Comparison of ENCODE assay signal across 8 mouse cellular contexts in the genomic region with DNA sequence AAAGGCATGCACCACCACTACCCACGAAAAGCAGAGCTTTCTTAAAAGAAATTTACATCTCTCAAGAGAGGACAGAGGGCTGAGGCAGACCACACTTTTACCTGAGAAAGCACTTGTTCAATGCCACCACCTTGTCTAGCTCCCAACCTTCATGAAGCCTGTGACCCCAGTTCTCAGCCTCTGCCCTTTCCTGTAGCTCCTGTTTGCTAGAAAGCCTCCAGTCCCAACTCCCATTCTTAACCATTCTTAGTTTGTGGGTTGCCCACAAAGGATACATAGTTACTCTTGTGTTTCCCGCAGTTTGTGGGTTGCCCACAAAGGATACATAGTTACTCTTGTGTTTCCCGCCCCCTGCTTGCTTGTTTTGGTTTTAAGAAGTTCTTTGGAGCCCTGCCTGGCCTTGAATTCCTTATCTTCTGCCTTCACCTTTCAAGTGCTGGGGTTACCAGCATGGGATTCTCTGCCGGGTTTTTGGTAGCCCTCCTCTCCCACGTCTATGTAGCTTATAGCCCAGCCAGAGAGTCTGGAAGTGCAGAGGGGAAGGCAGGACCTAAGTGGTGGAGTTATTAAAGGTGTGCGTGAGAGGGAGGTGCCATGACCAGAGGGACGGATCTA. TPM values are rescaled to one million over a fixed set of nuclear protein-coding genes. Genes with fewer than 3 reads are reported as not detected.
DNase-seq lines count a peak whose midpoint lies in the region; ATAC-seq and TF ChIP-seq lines count a peak whose summit lies in the region.

No protein-coding gene starts in this region.

- no peak for TF ChIP-seq EP300 in stomach, postnatal 0 days (optimal IDR thresholded peaks at IDR 0.05)

- no peak overlapping the region for H3K4me3 ChIP-seq in neural tube, embryonic 12.5 days
- no peak overlapping the region for H3K4me3 ChIP-seq in neural tube, embryonic 15.5 days (replicated peaks)
- H3K4me3 ChIP-seq in limb, embryonic 13.5 days, result peak overlapping the region; percentile 69
- no peak overlapping the region for H3K4me3 ChIP-seq in stomach, postnatal 0 days (ENCODE audit: low read depth, low read length)
- H3K4me3 ChIP-seq in left cerebral cortex, adult 2 months, result no peak overlapping the region

- intact Hi-C loops in left cerebral cortex, adult 2 months (cut with DNase I), result no loop called here

- H3K27ac ChIP-seq in neural tube, embryonic 12.5 days, result no peak overlapping the region
- no peak overlapping the region for H3K27ac ChIP-seq in neural tube, embryonic 15.5 days (replicated peaks)
- H3K27ac ChIP-seq in limb, embryonic 13.5 days, result no peak overlapping the region
- peak overlapping the region; percentile 82 for H3K27ac ChIP-seq in stomach, postnatal 0 days (replicated peaks)
- H3K27ac ChIP-seq in left cerebral cortex, adult 2 months, result no peak overlapping the region

- no peaks in the 10 kb centered on the region for H3K36me3 ChIP-seq in neural tube, embryonic 12.5 days
- no peaks in the 10 kb centered on the region for H3K36me3 ChIP-seq in neural tube, embryonic 15.5 days
- H3K36me3 ChIP-seq in limb, embryonic 13.5 days, result no peaks in the 10 kb centered on the region
- 0 out of 2 replicates have a peak, but pooled peaks cover 2% of the 10 kb centered on the region for H3K36me3 ChIP-seq in stomach, postnatal 0 days (ENCODE audit: control insufficient read depth, insufficient read depth, low read length)

- ATAC-seq in neural tube, embryonic 12.5 days (ENCODE audit: low FRiP score, low read depth), result no peak
- no peak for ATAC-seq in neural tube, embryonic 15.5 days (ENCODE audit: low FRiP score)
- no peak for ATAC-seq in limb, embryonic 13.5 days (ENCODE audit: low FRiP score, low read depth)
- no peak for ATAC-seq in stomach, postnatal 0 days (ENCODE audit: low FRiP score, low TSS enrichment)

- no peaks in the 10 kb centered on the region for H3K9me3 ChIP-seq in neural tube, embryonic 12.5 days
- no peaks in the 10 kb centered on the region for H3K9me3 ChIP-seq in neural tube, embryonic 15.5 days (replicated peaks)
- no peaks in the 10 kb centered on the region for H3K9me3 ChIP-seq in limb, embryonic 13.5 days
- no peaks in the 10 kb centered on the region for H3K9me3 ChIP-seq in stomach, postnatal 0 days (ENCODE audit: control insufficient read depth, low read length)

- peak; percentile 41 for DNase-seq in adrenal gland, adult 2 months
- DNase-seq in adrenal gland, postnatal 4 days (ENCODE audit: low spot score in 2 of 2), result no peak
- DNase-seq in stomach, postnatal 0 days (ENCODE audit: low spot score), result no peak
- no peak for DNase-seq in left cerebral cortex, adult 2 months (ENCODE audit: extremely low spot score in 1 of 2, low spot score in 2 of 2)
- DNase-seq in cerebellum, adult 9-11 months, result no peak

- no peak for TF ChIP-seq CTCF in stomach, postnatal 0 days (IDR thresholded peaks at IDR 0.05; ENCODE audit: low read depth)
- no peak for TF ChIP-seq CTCF in left cerebral cortex, adult 2 months (IDR thresholded peaks at IDR 0.05)

- WGBS in neural tube, embryonic 12.5 days, result 36% methylated on average over 7 of the region's 7 CpGs
- 33% methylated on average over 7 of the region's 7 CpGs for WGBS in neural tube, embryonic 15.5 days
- WGBS in limb, embryonic 13.5 days, result 42% methylated on average over 7 of the region's 7 CpGs
- 44% methylated on average over 7 of the region's 7 CpGs for WGBS in stomach, postnatal 0 days

- H3K4me1 ChIP-seq in neural tube, embryonic 12.5 days, result peaks cover 25% of the 10 kb centered on the region
- peaks cover 27% of the 10 kb centered on the region for H3K4me1 ChIP-seq in neural tube, embryonic 15.5 days
- H3K4me1 ChIP-seq in limb, embryonic 13.5 days, result peaks cover 35% of the 10 kb centered on the region
- no peaks in the 10 kb centered on the region; the same call in 1 of the 2 replicates for H3K4me1 ChIP-seq in stomach, postnatal 0 days (replicated peaks; ENCODE audit: control insufficient read depth, insufficient read depth)

- peak overlapping the region; percentile 75; the same call in 1 of the 2 replicates for H3K4me2 ChIP-seq in neural tube, embryonic 12.5 days (replicated peaks)
- H3K4me2 ChIP-seq in neural tube, embryonic 15.5 days, result no peak overlapping the region
- H3K4me2 ChIP-seq in limb, embryonic 13.5 days (replicated peaks), result peak overlapping the region; percentile 98
- peak overlapping the region; percentile 80 for H3K4me2 ChIP-seq in stomach, postnatal 0 days (replicated peaks; ENCODE audit: low read depth)

- H3K27me3 ChIP-seq in neural tube, embryonic 12.5 days (replicated peaks), result peaks cover 82% of the 10 kb centered on the region
- peaks cover 83% of the 10 kb centered on the region for H3K27me3 ChIP-seq in neural tube, embryonic 15.5 days (replicated peaks)
- H3K27me3 ChIP-seq in limb, embryonic 13.5 days, result peaks cover 84% of the 10 kb centered on the region
- H3K27me3 ChIP-seq in stomach, postnatal 0 days (ENCODE audit: control insufficient read depth, insufficient read depth, low read length), result no peaks in the 10 kb centered on the region

- H3K9ac ChIP-seq in neural tube, embryonic 12.5 days, result no peak overlapping the region
- H3K9ac ChIP-seq in neural tube, embryonic 15.5 days (replicated peaks), result no peak overlapping the region
- no peak overlapping the region for H3K9ac ChIP-seq in limb, embryonic 13.5 days
- no peak overlapping the region for H3K9ac ChIP-seq in stomach, postnatal 0 days (ENCODE audit: low read length)

RNA-seq across cellular contexts. Expression of gene Rnf213, which starts 1.4 kb away (rescaled TPM):
- total RNA-seq in adrenal gland, adult 2 months (2021), result 10 to 100 TPM; 20.8 to 27.3 TPM
- polyA plus RNA-seq in adrenal gland, adult 2 months (2012; rRNA removed), result 11.4 and 12.5 TPM in 2 replicates
- total RNA-seq in adrenal gland, postnatal 4 days (2021), result 10 to 100 TPM; 29.1 to 31.6 TPM
- 1.5 and 1.6 TPM in 2 replicates for polyA plus RNA-seq in neural tube, embryonic 12.5 days (2016; fragmentation: Nextera tagmentation; extraction: Ambion mirVana)
- 1.1 and 3.9 TPM in 2 replicates for polyA plus RNA-seq in neural tube, embryonic 15.5 days (2015; fragmentation: Nextera tagmentation; extraction: Ambion mirVana)
- polyA plus RNA-seq in limb, embryonic 13.5 days (2015; fragmentation: Nextera tagmentation; extraction: Ambion mirVana), result 3.2 and 3.5 TPM in 2 replicates
- 4.4 and 5.5 TPM in 2 replicates for polyA plus RNA-seq in stomach, postnatal 0 days (2015; fragmentation: Nextera tagmentation; extraction: Ambion mirVana)
- 1 to 10 TPM; 3.4 to 3.9 TPM for total RNA-seq in left cerebral cortex, adult 2 months (2021)

RNA-seq across cellular contexts. Expression of gene Slc26a11, which starts 36.1 kb away (rescaled TPM):
- 1 to 10 TPM; 5.1 to 6.9 TPM for total RNA-seq in adrenal gland, adult 2 months (2021)
- polyA plus RNA-seq in adrenal gland, adult 2 months (2012; rRNA removed), result 22.6 and 26.9 TPM in 2 replicates
- 10 to 100 TPM; 10.9 to 11.2 TPM for total RNA-seq in adrenal gland, postnatal 4 days (2021)
- 5.0 TPM in 2 replicates for polyA plus RNA-seq in neural tube, embryonic 12.5 days (2016; fragmentation: Nextera tagmentation; extraction: Ambion mirVana)
- polyA plus RNA-seq in neural tube, embryonic 15.5 days (2015; fragmentation: Nextera tagmentation; extraction: Ambion mirVana), result 5.8 and 7.3 TPM in 2 replicates
- 11.8 and 12.4 TPM in 2 replicates for polyA plus RNA-seq in limb, embryonic 13.5 days (2015; fragmentation: Nextera tagmentation; extraction: Ambion mirVana)
- polyA plus RNA-seq in stomach, postnatal 0 days (2015; fragmentation: Nextera tagmentation; extraction: Ambion mirVana), result 3.6 and 4.7 TPM in 2 replicates
- 1 to 10 TPM; 3.9 TPM for total RNA-seq in left cerebral cortex, adult 2 months (2021)

RNA-seq across cellular contexts. Expression of gene Sgsh, which starts 36.2 kb away (rescaled TPM):
- total RNA-seq in adrenal gland, adult 2 months (2021), result 10 to 100 TPM; 19.6 to 22.4 TPM
- polyA plus RNA-seq in adrenal gland, adult 2 months (2012; rRNA removed), result 74.4 and 92.1 TPM in 2 replicates
- 10 to 100 TPM; 18.3 to 20.9 TPM for total RNA-seq in adrenal gland, postnatal 4 days (2021)
- polyA plus RNA-seq in neural tube, embryonic 12.5 days (2016; fragmentation: Nextera tagmentation; extraction: Ambion mirVana), result 3.8 and 5.2 TPM in 2 replicates
- polyA plus RNA-seq in neural tube, embryonic 15.5 days (2015; fragmentation: Nextera tagmentation; extraction: Ambion mirVana), result 4.7 and 5.6 TPM in 2 replicates
- 7.4 and 8.8 TPM in 2 replicates for polyA plus RNA-seq in limb, embryonic 13.5 days (2015; fragmentation: Nextera tagmentation; extraction: Ambion mirVana)
- 6.7 and 7.7 TPM in 2 replicates for polyA plus RNA-seq in stomach, postnatal 0 days (2015; fragmentation: Nextera tagmentation; extraction: Ambion mirVana)
- 1 to 10 TPM; 4.6 to 5.0 TPM for total RNA-seq in left cerebral cortex, adult 2 months (2021)
